In the genomic region with DNA sequence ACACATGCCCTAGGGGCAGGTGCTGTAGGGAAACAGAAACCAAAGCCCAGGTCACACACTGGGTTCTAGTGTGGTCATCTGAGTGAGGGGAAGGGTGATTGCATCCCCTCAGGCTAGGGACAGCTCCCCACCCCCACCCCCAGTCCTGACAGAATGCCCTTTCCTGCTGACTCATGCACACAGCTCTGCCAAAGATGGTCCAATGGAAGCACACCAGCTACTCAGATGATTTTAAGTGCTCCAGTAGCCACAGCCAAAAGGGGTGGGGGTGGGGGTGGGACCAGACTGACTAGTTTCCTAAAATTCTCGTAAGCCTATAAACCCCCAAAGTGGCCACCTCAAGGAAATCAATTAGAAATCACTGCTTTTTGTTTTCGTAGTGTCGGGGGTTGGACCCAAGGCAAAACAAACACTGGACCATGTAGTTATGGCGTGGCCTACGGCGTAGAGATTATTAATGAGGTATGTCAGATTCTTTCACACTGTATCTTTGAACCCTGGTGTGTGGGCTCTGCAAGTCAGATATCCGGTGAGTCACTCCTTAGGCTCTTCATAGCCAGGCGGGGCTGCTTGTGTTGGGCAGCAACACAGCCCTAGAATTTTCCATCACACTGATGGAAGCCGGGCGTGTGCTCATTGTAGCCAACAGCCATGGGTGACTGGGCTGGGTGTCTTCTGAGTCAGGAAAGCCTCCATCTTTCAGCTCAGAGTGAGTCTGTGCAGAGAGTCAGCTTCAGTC, we compare ENCODE assay signal across 8 mouse cellular contexts. TPM values are rescaled to one million over a fixed set of nuclear protein-coding genes. Genes with fewer than 3 reads are reported as not detected.
DNase-seq lines count a peak whose midpoint lies in the region; ATAC-seq lines count a peak whose summit lies in the region.

No protein-coding gene starts in this region.

- 33% methylated on average over 10 of the region's 10 CpGs for WGBS in heart, embryonic 13.5 days
- WGBS in neural tube, embryonic 12.5 days = 70% methylated on average over 10 of the region's 10 CpGs

- H3K27ac ChIP-seq in heart, embryonic 13.5 days (replicated peaks) = peak overlapping the region; percentile 98
- H3K27ac ChIP-seq in neural tube, embryonic 12.5 days = peak overlapping the region; percentile 72; the same call in 1 of the 2 replicates

- no peaks in the 10 kb centered on the region for H3K27me3 ChIP-seq in heart, embryonic 13.5 days (replicated peaks)
- H3K27me3 ChIP-seq in neural tube, embryonic 12.5 days (replicated peaks) = no peaks in the 10 kb centered on the region

- DNase-seq in kidney, adult 11 months = peak; percentile 53
- DNase-seq in kidney, adult 9 months = no peak
- peak; percentile 49 for DNase-seq in embryo, embryonic 11 days
- peak; percentile 39 to 66 for DNase-seq in kidney, postnatal 4 days
- DNase-seq in right cerebral cortex, adult 2 months (ENCODE audit: low spot score in 2 of 2) = no peak
- no peak for DNase-seq in frontal cortex, postnatal 36 days (ENCODE audit: low spot score in 2 of 2)

- peaks cover 69% of the 10 kb centered on the region for H3K4me1 ChIP-seq in heart, embryonic 13.5 days
- peaks cover 45% of the 10 kb centered on the region for H3K4me1 ChIP-seq in neural tube, embryonic 12.5 days

- no peak overlapping the region for H3K4me3 ChIP-seq in heart, embryonic 13.5 days
- no peak overlapping the region for H3K4me3 ChIP-seq in neural tube, embryonic 12.5 days

- H3K9ac ChIP-seq in heart, embryonic 13.5 days = peak overlapping the region; percentile 42; the same call in 1 of the 2 replicates
- no peak overlapping the region for H3K9ac ChIP-seq in neural tube, embryonic 12.5 days

- peak; percentile 16; the same call in 1 of the 2 replicates for ATAC-seq in heart, embryonic 13.5 days (ENCODE audit: extremely low read depth, insufficient number of reproducible peaks, low FRiP score, low TSS enrichment)
- ATAC-seq in neural tube, embryonic 12.5 days (ENCODE audit: low FRiP score, low read depth) = peak; percentile 18; the same call in 1 of the 2 replicates

- no peaks in the 10 kb centered on the region for H3K9me3 ChIP-seq in heart, embryonic 13.5 days
- H3K9me3 ChIP-seq in neural tube, embryonic 12.5 days = no peaks in the 10 kb centered on the region

- H3K4me2 ChIP-seq in heart, embryonic 13.5 days = peak overlapping the region; percentile 16
- H3K4me2 ChIP-seq in neural tube, embryonic 12.5 days (replicated peaks) = peak overlapping the region; percentile 48

- H3K36me3 ChIP-seq in heart, embryonic 13.5 days = no peaks in the 10 kb centered on the region
- no peaks in the 10 kb centered on the region for H3K36me3 ChIP-seq in neural tube, embryonic 12.5 days

RNA-seq across cellular contexts. Expression of a gene that starts 54.3 kb away (rescaled TPM):
- 6.5 and 7.5 TPM in 2 replicates for polyA plus RNA-seq in heart, embryonic 13.5 days (2015; fragmentation: Nextera tagmentation; extraction: Ambion mirVana)
- polyA plus RNA-seq in neural tube, embryonic 12.5 days (2016; fragmentation: Nextera tagmentation; extraction: Ambion mirVana) = 8.5 and 9.5 TPM in 2 replicates

Comparison
In these comparisons a context has a peak if more than half of its experiments do, and no peak if none do; other contexts are left out.
1. DNase-seq: peak in kidney, adult 11 months (single experiment), embryo, embryonic 11 days (single experiment) and kidney, postnatal 4 days (2 of 2); none in kidney, adult 9 months (single experiment), right cerebral cortex, adult 2 months (0 of 2) and frontal cortex, postnatal 36 days (0 of 2).